Mouse (Mus musculus): Measurements from ENCODE around the gene Tmc8. TPM values are rescaled to one million over a fixed set of nuclear protein-coding genes. Genes with fewer than 3 reads are reported as not detected.
"Not testable (repeated sequence)": the region's sequence is repeated elsewhere in the genome, so short reads cannot be mapped to it uniquely, and the experiment has no call there.

The Tmc8 gene
- polyA plus RNA-seq, 1 experiment = 0.39 TPM

DNA sequence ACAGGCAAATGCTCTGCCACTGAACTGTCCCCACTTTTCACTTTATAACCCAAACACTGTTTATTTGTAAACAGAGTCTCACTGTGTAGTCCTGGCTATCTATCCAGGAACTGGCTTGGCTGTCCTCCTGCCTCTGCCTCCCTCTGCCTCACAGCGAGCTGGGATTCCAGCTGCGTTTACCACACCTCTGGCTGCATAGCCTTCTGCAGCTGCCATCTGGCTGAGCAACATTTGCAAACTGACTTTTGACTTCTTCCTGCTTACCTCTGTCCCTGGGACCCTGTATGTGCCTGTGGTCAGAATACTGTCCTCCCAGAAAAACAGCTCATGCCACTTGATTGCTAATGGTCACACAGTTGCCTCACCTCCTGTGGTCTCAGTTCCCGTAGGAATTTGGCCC is 45.5 kb downstream of the Tmc8 start:
- no peak overlapping the region for H3K27ac ChIP-seq (ENCODE audit: insufficient read depth, low read length)
- H3K4me3 ChIP-seq (ENCODE audit: insufficient read depth, low read length) = no peak overlapping the region
- TF ChIP-seq CTCF (IDR thresholded peaks at IDR 0.05; ENCODE audit: borderline replicate concordance, insufficient read depth, low read length) (no peak), POLR2A (IDR thresholded peaks at IDR 0.05; ENCODE audit: low read depth, low read length) (no peak)
- peaks cover 41% of the 10 kb centered on the region for H3K4me1 ChIP-seq (ENCODE audit: control insufficient read depth, insufficient read depth, low read length)

DNA sequence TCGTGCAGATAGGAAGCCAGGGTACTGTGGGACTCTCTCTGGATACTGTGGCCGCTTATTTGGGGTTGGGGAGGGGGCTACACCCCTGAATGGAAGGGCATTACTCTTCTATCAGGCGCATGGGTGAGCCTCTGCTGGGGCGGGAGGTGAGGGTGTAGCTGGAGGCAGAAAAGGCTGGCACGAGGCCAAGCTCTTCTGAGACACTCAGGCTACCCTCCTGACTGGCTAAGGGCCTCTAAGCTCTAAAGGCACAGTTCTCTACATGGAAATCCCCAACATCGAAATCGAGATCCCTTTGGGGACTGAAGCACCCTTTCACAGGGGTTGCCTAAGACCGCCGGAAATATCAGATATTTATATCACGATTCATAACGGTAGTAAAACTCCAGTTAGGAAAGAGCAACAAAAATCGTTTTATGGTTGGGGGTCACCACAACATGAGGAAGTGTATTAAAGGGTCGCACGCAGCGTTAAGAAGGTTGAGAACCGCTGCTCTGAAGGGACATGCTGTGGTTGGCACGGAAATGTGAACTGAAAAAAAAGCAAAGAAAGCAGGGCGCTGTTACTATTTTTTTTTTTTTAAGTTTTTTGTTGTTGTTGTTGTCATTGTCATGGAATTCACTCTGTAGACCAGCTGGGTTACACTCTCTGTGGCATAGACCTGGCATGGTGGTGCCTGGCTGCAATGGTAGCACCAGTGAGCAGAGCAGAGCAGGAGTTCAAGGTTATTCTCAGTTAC is 46.4 kb downstream of the Tmc8 start:
- TF ChIP-seq CTCF (IDR thresholded peaks at IDR 0.05; ENCODE audit: borderline replicate concordance, insufficient read depth, low read length) (no peak), POLR2A (IDR thresholded peaks at IDR 0.05; ENCODE audit: low read depth, low read length) (no peak)
- peaks cover 35% of the 10 kb centered on the region for H3K4me1 ChIP-seq (ENCODE audit: control insufficient read depth, insufficient read depth, low read length)
- no peak overlapping the region for H3K4me3 ChIP-seq (ENCODE audit: insufficient read depth, low read length)
- peak overlapping the region; percentile 39 for H3K27ac ChIP-seq (ENCODE audit: insufficient read depth, low read length)

DNA sequence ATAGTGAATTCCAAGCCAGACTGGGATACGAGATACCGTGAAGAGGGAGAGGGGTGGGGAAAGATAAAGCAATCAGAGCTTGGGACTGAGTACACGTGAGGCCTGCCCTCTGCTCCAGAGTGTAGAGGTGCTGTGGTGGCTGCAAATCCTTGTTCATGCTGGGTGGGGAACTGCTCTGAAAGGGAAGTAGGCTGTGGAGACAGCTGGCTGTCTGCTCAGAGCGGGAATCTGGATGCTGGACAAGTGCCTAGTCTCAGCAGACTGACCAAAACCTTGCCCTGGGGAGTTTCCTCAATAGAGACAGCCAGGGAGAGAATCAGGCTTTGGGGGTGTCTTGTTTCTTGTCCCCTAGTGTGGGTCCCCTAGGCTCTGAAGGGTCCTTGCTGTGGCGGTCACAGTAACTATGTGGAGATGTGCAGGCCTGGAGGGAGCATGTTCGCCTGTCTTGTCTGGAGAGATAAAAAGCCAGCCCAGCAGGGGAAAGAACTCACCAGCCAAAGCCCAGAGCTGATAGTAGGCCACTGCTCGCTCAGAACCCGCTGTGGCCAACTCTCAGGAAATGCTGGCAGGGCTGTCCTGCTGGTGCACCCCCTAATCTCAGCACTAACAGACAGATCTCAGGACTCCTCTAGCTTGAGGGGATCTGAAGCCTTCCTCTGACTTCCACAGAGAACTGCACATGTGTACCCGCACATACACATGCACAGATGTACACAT is 47.2 kb downstream of the Tmc8 start:
- no peak overlapping the region for H3K4me3 ChIP-seq (ENCODE audit: insufficient read depth, low read length)
- peaks cover 29% of the 10 kb centered on the region for H3K4me1 ChIP-seq (ENCODE audit: control insufficient read depth, insufficient read depth, low read length)
- TF ChIP-seq POLR2A (IDR thresholded peaks at IDR 0.05; ENCODE audit: low read depth, low read length) (no peak), CTCF (IDR thresholded peaks at IDR 0.05; ENCODE audit: borderline replicate concordance, insufficient read depth, low read length) (no peak)
- H3K27ac ChIP-seq (ENCODE audit: insufficient read depth, low read length) = peak overlapping the region; percentile 39

DNA sequence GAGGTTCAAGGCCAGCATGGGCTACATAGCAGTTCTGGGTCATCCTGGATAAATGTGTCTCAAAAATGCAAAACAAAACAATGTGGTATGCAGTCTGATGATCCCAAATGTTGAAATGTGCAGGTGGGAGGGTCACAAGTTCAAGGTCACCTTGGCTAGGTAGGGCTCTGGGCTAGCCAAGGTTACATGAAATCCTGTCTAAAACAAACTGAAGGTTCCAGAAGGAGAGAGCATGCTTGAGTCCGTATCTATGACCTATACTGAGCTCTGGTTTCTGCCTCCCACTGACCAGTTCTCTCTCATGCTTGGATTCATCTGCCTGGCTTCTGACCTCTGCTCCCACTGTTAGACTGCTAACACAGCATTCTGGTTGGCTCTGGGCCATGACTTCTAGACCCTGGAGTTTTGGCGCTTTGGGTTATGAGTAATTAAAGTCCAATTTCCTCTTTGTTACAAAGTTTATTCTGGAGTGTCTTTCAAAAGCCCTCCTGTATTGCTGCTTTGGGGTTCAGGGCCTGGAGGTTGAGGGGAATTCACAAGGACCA is 47.9 kb downstream of the Tmc8 start:
- Histone ChIP-seq H3K4me1 (ENCODE audit: control insufficient read depth, insufficient read depth, low read length) (peaks cover 27% of the 10 kb centered on the region), H3K27ac (ENCODE audit: insufficient read depth, low read length) (no peak overlapping the region), H3K4me3 (ENCODE audit: insufficient read depth, low read length) (no peak overlapping the region)
- TF ChIP-seq CTCF (IDR thresholded peaks at IDR 0.05; ENCODE audit: borderline replicate concordance, insufficient read depth, low read length) (no peak), POLR2A (IDR thresholded peaks at IDR 0.05; ENCODE audit: low read depth, low read length) (no peak)

DNA sequence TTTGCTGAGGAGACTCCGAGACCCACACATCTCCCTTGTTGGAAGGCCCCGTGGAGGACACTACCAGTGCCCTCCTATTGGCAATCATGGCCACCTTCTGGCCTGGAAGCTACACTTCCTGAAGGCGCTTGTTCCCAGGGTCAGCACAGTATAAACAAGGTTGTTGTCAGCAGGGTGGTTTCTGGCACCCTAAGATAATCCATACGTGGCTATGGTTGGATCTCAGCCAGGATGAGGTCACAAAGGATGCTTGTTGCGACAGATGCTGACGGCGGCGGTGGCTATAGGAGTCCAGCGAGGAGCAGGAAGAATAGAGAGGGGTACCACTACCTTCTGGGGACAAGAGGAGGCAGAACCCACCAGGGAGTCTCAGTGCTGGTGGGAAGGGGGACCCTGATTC is 48.5 kb downstream of the Tmc8 start:
- no peak overlapping the region for H3K4me3 ChIP-seq (ENCODE audit: insufficient read depth, low read length)
- peaks cover 27% of the 10 kb centered on the region for H3K4me1 ChIP-seq (ENCODE audit: control insufficient read depth, insufficient read depth, low read length)
- TF ChIP-seq POLR2A (IDR thresholded peaks at IDR 0.05; ENCODE audit: low read depth, low read length) (no peak), CTCF (IDR thresholded peaks at IDR 0.05; ENCODE audit: borderline replicate concordance, insufficient read depth, low read length) (no peak)
- no peak overlapping the region for H3K27ac ChIP-seq (ENCODE audit: insufficient read depth, low read length)

DNA sequence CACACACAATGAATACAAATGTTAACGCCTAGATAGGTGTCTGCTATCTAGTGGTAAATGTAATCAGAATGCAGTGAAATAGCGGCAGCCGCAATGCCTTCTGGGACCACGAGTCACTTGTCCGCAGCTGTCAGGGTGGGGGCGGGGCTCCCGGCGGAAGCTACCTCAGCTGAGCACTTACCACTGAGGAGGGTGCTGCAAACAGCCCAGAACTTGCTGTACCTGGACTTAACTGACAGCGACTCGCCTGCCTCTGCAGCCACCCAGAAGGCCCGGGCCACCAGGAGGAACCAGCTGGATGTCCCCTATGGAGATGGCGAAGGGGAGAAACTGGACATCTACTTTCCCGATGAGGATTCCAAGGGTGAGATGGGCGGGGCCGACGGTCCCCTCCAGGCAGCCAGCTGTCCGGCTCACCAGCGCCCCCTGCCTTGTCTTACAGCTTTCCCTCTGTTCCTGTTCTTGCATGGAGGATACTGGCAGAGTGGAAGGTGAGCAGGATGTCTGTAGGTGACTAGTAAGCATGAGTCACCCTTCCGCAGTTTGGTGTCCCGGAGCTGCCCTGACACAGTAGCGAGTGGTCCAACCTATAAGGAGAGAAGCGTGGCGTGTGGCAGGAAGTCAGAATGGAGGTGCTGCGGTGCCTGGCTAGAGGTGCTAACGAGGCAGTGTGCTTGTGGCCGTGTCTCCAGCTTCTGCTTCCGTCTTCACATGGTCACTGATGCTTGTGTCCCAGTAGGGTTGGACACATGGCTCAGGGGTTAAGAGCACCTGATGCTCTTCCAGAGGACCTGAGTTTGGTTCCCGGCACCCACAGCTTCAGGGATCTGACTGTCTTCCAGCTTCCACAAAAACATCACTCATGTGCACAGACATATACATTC is 50.5 kb downstream of the Tmc8 start:
- no peak for TF ChIP-seq POLR2A (IDR thresholded peaks at IDR 0.05; ENCODE audit: low read depth, low read length)
- peak; percentile 58 for TF ChIP-seq CTCF (IDR thresholded peaks at IDR 0.05; ENCODE audit: borderline replicate concordance, insufficient read depth, low read length)
- Histone ChIP-seq H3K27ac (ENCODE audit: insufficient read depth, low read length) (no peak overlapping the region), H3K4me3 (ENCODE audit: insufficient read depth, low read length) (no peak overlapping the region), H3K4me1 (ENCODE audit: control insufficient read depth, insufficient read depth, low read length) (peaks cover 21% of the 10 kb centered on the region)

DNA sequence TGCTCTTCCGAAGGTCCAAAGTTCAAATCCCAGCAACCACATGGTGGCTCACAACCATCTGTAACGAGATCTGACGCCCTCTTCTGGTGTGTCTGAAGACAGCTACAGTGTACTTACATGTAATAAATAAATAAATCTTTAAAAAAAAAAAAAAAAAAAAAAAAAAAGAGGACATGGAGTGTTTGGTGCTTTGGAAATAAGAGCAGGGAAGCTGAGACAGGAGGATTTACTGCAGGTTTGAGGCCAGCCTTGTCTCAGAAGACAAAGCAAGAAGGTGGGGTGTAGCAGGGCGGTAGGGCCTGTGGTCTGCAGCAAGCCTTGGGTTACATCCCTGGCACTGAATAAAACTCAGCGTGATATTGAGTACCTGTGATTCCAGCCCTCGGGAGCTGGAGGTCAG is 51.6 kb downstream of the Tmc8 start:
- peaks cover 14% of the 10 kb centered on the region for H3K4me1 ChIP-seq (ENCODE audit: control insufficient read depth, insufficient read depth, low read length)
- H3K4me3 ChIP-seq (ENCODE audit: insufficient read depth, low read length); H3K27ac ChIP-seq (ENCODE audit: insufficient read depth, low read length): not testable (repeated sequence)

DNA sequence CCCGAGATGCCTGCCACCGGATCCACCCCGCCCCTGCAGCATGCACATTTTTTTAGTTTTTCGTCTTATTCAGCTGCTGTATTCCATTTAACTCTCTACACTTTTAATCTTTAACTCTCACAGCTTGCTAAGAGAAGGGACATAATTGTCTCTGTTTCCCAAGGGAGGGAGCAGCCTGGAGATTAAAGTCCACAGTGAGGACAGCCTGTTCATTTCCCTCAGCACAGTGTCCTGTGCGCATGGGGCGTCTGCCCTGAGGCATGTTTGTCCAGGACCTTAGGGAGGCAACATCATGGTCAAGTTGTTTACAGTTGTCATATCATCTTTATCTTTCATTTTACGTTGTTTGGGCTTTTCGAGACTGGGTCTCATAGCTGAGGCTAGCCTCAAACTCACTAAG is 52.2 kb downstream of the Tmc8 start:
- Histone ChIP-seq H3K4me1 (ENCODE audit: control insufficient read depth, insufficient read depth, low read length) (peaks cover 8% of the 10 kb centered on the region; the same call in 1 of the 2 replicates), H3K27ac (ENCODE audit: insufficient read depth, low read length) (no peak overlapping the region), H3K4me3 (ENCODE audit: insufficient read depth, low read length) (no peak overlapping the region)
- TF ChIP-seq CTCF (IDR thresholded peaks at IDR 0.05; ENCODE audit: borderline replicate concordance, insufficient read depth, low read length) = no peak
- no peak for TF ChIP-seq POLR2A (IDR thresholded peaks at IDR 0.05; ENCODE audit: low read depth, low read length)

DNA sequence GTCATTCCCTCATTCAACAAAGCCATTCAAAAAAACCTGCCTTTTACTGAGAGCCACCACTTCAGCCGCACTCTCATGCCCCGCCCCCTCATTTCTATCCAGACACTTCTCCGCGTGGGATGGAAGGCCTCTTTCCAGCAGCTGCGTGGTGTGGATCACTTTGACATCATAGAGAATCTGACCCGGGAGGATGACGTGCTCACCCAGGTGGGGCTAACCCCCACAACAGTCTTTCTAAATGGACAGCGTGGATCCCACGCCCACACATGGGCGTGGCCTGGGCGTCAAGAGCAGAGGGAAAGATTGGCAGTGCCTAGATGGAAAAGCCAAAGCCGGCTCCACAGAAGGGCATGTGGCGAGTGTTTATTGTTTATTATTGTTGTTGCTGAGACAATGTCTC is 54.4 kb downstream of the Tmc8 start:
- no peak for TF ChIP-seq POLR2A (IDR thresholded peaks at IDR 0.05; ENCODE audit: low read depth, low read length)
- no peak for TF ChIP-seq CTCF (IDR thresholded peaks at IDR 0.05; ENCODE audit: borderline replicate concordance, insufficient read depth, low read length)
- Histone ChIP-seq H3K27ac (ENCODE audit: insufficient read depth, low read length) (no peak overlapping the region), H3K4me1 (ENCODE audit: control insufficient read depth, insufficient read depth, low read length) (no peaks in the 10 kb centered on the region), H3K4me3 (ENCODE audit: insufficient read depth, low read length) (no peak overlapping the region)
